Mouse (Mus musculus) liver, adult 2 months (tissue): ENCODE measurements around the gene Abtb1. TPM values are rescaled to one million over a fixed set of nuclear protein-coding genes. Genes with fewer than 3 reads are reported as not detected.
A peak's percentile ranks its signal among the peaks of the same experiment; 100 is the strongest.

ENCODE experiments used
- DNase-seq: peaks from one replicate; pipeline ENCODE4 v3.0.0-alpha.2; 2011; ENCODE audit warnings: low read depth, low spot score; ENCODE audit errors: extremely low read depth
- H3K27ac ChIP-seq: fragments of 200-500 bp; replicated peaks from 2 replicates; pipeline ENCODE4 v1.5.1; 2012; ENCODE audit warnings: low read depth, mild to moderate bottlenecking, control low read depth, inconsistent platforms, low read length; ENCODE audit not compliant: insufficient read depth
- H3K27me3 ChIP-seq: fragments of 200-500 bp; 2 replicates; pipeline ENCODE4 v1.6.1; 2012; ENCODE audit warnings: mild to moderate bottlenecking, moderate library complexity, low read length, inconsistent platforms; ENCODE audit not compliant: control insufficient read depth, insufficient read depth
- H3K36me3 ChIP-seq: fragments of 200-500 bp; 2 replicates; pipeline ENCODE4 v1.6.1; 2012; ENCODE audit warnings: low read length, inconsistent platforms; ENCODE audit not compliant: control insufficient read depth, insufficient read depth
- H3K4me1 ChIP-seq: fragments of 200-500 bp; 2 replicates; pipeline ENCODE4 v1.6.1; 2011; ENCODE audit warnings: low read length; ENCODE audit not compliant: control insufficient read depth, insufficient read depth
- H3K4me3 ChIP-seq: fragments of 200-500 bp; 2 replicates; pipeline ENCODE4 v1.5.1; 2011; ENCODE audit warnings: low read depth, mild to moderate bottlenecking, control low read depth, low read length, moderate library complexity; ENCODE audit not compliant: insufficient read depth
- H3K79me2 ChIP-seq: fragments of 200-500 bp; 2 replicates; pipeline ENCODE4 v1.6.1; 2012; ENCODE audit warnings: inconsistent platforms, mild to moderate bottlenecking, low read length, moderate library complexity; ENCODE audit not compliant: control insufficient read depth, insufficient read depth
- H3K9ac ChIP-seq: fragments of 200-500 bp; 2 replicates; pipeline ENCODE4 v1.6.1; 2012; ENCODE audit warnings: low read depth, mild to moderate bottlenecking, control low read depth, inconsistent platforms, low read length
- CTCF ChIP-seq: fragments of 200-500 bp; IDR thresholded peaks from 2 replicates; pipeline ENCODE4 v1.5.1; 2011; ENCODE audit warnings: low read depth, low read length, control low read depth
- POLR2A ChIP-seq: fragments of 200-500 bp; IDR thresholded peaks from 2 replicates; pipeline ENCODE4 v1.6.1; 2011; ENCODE audit warnings: low read length, control low read depth; ENCODE audit not compliant: insufficient read depth; ENCODE audit errors: extremely low read depth
- WGBS: fragments of 180-500 bp; shearing (Covaris S2); methylation state at CpG from one replicate; pipeline ENCODE4 v1.1.7; 2018; 5-methylcytosine and 5-hydroxymethylcytosine counted together
- polyA plus RNA-seq: library from polyadenylated mRNA; depleted of rRNA; stranded (reverse); fragments of >200 nt; gene quantifications from 2 replicates; pipeline ENCODE4 v1.2.3, GENCODE M21; 2012; rRNA removed
- total RNA-seq: library from RNA; depleted of rRNA; stranded (reverse); fragments of >200 nt; gene quantifications from 2 replicates; pipeline ENCODE4 v1.2.3, GENCODE M21; 2014; rRNA removed

Gene Abtb1
- total and polyA plus RNA-seq, 2 experiments: 28.2 to 60.0 TPM

GRCm38 (mm10) chr6:88788219-88788618 lies 53.6 kb downstream of the Abtb1 start:
- no peaks in the 10 kb centered on the region for H3K27me3 ChIP-seq
- 93% methylated on average over 11 of the region's 11 CpGs for WGBS
- peaks cover 8% of the 10 kb centered on the region; the same call in 1 of the 2 replicates for H3K79me2 ChIP-seq
- no peak overlapping the region for H3K27ac ChIP-seq
- TF ChIP-seq POLR2A (no peak), CTCF (no peak)
- H3K4me1 ChIP-seq: peaks cover 4% of the 10 kb centered on the region; the same call in 1 of the 2 replicates
- no peak overlapping the region for H3K9ac ChIP-seq
- no peaks in the 10 kb centered on the region for H3K36me3 ChIP-seq
- H3K4me3 ChIP-seq: no peak overlapping the region
- no peak for DNase-seq

DNA sequence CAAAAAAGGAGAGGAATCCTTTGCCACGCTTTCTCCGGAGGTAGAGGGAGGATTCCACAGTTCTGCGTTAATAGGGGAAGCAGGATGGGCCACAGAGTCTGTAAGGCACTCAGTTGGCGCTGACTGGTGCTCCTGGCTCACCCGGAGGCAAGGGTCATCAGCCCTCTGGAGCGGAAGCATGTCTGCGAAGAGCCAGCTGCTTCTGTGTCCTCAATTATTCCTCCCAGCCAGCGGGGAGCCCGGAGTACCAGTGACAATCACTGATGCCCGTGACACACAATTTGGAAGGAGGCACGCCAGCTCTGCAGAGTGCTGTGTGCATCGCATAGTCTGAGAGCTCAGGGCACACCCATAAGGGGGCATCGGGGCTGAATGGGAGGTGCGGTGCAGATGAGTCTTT lies 54.3 kb downstream of the Abtb1 start:
- Histone ChIP-seq H3K27ac (no peak overlapping the region; the same call in 1 of the 2 replicates), H3K79me2 (peaks cover 8% of the 10 kb centered on the region; the same call in 1 of the 2 replicates), H3K27me3 (no peaks in the 10 kb centered on the region), H3K4me1 (peaks cover 2% of the 10 kb centered on the region; the same call in 1 of the 2 replicates), H3K4me3 (no peak overlapping the region), H3K9ac (no peak overlapping the region), H3K36me3 (0 out of 2 replicates have a peak, but pooled peaks cover 3% of the 10 kb centered on the region)
- peak; percentile 41 for DNase-seq
- TF ChIP-seq CTCF (no peak), POLR2A (no peak)
- 67% methylated on average over 14 of the region's 14 CpGs for WGBS

GRCm38 (mm10) chr6:88786732-88787445 lies 54.9 kb downstream of the Abtb1 start:
- peaks cover 2% of the 10 kb centered on the region; the same call in 1 of the 2 replicates for H3K4me1 ChIP-seq
- 74% methylated on average over 15 of the region's 15 CpGs for WGBS

More at GRCm38 (mm10) chr6:88786732-88787445, 54.9 kb downstream of the Abtb1 start:
- no peak for TF ChIP-seq CTCF
- H3K27me3 ChIP-seq: no peaks in the 10 kb centered on the region
- peaks cover 11% of the 10 kb centered on the region; the same call in 1 of the 2 replicates for H3K79me2 ChIP-seq
- DNase-seq: no peak
- peak overlapping the region; percentile 33 for H3K27ac ChIP-seq
- H3K9ac ChIP-seq: no peak overlapping the region
- no peak overlapping the region for H3K4me3 ChIP-seq
- H3K36me3 ChIP-seq: 0 out of 2 replicates have a peak, but pooled peaks cover 3% of the 10 kb centered on the region

Other genes with a start within 250 kb of the Abtb1 start
- gene Kbtbd12, start 204.0 kb downstream of the Abtb1 start, total RNA-seq: 1.0 and 1.7 TPM in 2 replicates
- 0.19 and 0.29 TPM in 2 replicates for gene Kbtbd12, start 204.0 kb downstream of the Abtb1 start, polyA plus RNA-seq
- 56.2 and 81.3 TPM in 2 replicates for gene Mgll, start 117.6 kb downstream of the Abtb1 start, total RNA-seq
- gene Mgll, start 117.6 kb downstream of the Abtb1 start, polyA plus RNA-seq: 156 and 158 TPM in 2 replicates
- gene Podxl2, start 33.1 kb upstream of the Abtb1 start, total RNA-seq: 0.46 and 0.60 TPM in 2 replicates
- 0.89 and 2.0 TPM in 2 replicates for gene Podxl2, start 33.1 kb upstream of the Abtb1 start, polyA plus RNA-seq
- 3.3 and 5.5 TPM in 2 replicates for gene Mcm2, start 56.8 kb upstream of the Abtb1 start, total RNA-seq
- gene Mcm2, start 56.8 kb upstream of the Abtb1 start, polyA plus RNA-seq: 2.4 and 3.1 TPM in 2 replicates
- gene Tpra1, start 60.3 kb upstream of the Abtb1 start, total RNA-seq: 15.8 and 18.3 TPM in 2 replicates
- gene Tpra1, start 60.3 kb upstream of the Abtb1 start, polyA plus RNA-seq: 60.2 and 76.3 TPM in 2 replicates